Mouse (Mus musculus): ENCODE measurements at regions not wholly inside any gene's neighbourhood (a gene's known extent, or its start where the extent isn't known, plus 50 kb on each side); places are given as distances from the start of the nearest gene placed in this dataset.

DNA sequence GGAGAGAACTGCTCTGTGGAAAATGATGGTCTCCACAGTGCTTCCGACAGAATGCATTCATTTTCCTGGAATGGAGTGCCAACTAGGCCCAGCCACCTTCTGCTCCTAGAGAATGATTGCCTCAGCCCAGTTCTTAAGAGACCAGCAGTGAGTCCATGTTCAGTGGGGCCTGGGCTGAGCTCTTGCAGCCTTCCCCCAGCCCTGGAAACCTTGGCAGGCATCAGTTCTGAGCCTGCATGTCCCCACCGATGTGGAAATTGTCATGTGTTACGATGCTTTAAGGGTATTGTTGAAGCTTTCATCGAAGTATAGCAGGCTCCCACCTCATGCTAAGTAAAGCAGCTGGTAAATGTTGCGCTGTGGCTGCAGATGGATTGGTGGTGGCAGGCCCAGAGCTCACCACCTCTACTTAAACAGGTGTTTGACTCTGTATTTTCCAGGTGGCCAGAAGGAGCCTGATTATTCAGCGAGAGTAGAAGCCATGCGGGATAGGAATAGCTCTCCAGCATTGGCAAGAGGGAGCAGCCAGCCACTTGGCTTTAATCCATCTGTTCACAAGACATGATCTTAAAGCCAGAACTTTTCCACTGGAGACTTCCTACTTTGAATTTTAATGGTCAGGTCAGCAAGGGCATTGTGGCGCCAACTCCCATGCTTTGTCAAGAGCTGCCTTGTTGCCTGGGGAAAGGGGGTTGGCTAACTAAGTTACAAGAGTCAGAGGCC lies 437.5 kb downstream of the Meis1 start:
- no peak for DNase-seq (ENCODE audit: low spot score in 2 of 2)

DNA sequence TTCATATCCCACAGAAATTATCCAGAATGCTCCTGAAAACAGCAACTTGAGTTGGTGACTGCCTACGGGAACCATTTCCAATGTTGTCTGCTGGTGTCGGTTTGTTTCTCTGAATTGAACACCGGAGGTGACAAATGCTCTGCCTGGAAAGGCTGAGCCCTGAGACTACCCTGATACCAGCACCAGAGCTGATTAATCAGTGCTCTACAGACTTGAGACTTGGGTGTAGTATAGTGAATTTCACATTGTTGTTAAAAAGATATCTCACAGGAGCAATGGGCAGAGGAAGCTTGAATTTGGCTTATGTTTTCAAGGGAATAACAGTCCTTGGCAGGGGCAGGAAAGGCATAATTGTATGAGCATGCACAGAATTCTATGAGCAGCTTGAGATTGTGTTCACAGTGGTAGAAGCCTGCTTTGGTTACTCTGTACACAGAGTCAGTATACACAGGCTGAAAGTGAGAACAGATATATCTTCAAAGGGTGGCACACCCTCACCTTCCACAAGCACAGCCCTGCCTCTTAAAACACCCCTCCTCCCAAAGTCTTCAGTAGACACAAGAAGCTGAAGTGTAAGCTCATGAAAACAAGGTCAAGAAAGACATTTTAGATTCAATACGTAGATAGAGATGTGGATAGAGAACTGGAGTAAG lies 447.1 kb downstream of the Meis1 start:
- DNase-seq (ENCODE audit: low spot score in 2 of 2), result no peak

DNA sequence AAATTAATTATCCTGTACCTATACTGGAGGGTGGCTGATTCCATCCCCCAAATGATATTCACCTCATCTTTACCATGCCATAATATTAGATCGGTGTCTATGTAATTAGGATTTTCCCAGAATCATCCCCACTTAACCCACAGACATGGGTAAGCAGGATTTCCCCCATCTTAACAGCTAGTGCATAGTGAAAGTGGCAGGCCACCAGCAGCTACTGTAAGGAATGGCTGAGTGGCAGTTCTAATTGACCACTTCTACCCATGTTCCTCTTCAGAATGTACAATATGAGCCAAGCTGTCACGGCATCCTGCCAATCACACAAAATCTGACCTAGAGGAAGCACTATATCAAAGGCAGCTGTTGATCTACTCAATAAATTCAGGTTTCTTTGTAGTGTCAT lies 455.8 kb downstream of the Meis1 start:
- DNase-seq (ENCODE audit: low spot score in 2 of 2), result no peak

DNA sequence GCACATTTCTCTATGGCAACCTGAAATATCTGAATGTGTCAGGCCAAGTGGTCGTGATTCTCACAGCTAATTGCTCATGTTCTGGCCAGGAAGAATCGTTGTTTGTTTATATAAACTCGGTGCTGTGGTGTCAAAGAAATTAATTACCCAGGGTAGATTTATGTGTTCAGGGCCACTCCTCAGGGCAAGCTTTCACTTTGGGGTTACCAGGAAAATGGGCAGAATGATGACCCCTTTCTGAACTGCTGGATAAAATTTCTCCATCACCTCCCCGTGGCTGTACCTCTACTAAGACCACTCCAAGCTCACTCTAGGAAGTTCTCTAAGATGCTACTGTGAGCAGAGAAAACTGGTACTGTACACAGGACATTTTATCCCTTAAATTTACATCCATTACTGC lies 460.1 kb downstream of the Meis1 start:
- DNase-seq (ENCODE audit: low spot score in 2 of 2), result no peak

DNA sequence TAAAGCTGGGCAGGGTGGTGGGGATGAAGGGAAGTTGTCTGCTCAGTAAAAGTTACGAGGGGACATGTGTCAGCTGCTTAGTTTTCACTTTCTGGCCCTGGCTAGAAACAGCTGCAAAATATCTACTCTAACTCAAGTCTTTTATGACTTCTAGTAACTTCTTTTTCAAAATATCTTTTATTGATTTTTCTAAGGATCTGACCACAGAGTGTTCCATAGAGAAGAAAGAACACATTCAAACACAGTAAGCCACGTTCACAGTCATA lies 483.3 kb downstream of the Meis1 start:
- DNase-seq (ENCODE audit: low spot score in 2 of 2), result no peak

DNA sequence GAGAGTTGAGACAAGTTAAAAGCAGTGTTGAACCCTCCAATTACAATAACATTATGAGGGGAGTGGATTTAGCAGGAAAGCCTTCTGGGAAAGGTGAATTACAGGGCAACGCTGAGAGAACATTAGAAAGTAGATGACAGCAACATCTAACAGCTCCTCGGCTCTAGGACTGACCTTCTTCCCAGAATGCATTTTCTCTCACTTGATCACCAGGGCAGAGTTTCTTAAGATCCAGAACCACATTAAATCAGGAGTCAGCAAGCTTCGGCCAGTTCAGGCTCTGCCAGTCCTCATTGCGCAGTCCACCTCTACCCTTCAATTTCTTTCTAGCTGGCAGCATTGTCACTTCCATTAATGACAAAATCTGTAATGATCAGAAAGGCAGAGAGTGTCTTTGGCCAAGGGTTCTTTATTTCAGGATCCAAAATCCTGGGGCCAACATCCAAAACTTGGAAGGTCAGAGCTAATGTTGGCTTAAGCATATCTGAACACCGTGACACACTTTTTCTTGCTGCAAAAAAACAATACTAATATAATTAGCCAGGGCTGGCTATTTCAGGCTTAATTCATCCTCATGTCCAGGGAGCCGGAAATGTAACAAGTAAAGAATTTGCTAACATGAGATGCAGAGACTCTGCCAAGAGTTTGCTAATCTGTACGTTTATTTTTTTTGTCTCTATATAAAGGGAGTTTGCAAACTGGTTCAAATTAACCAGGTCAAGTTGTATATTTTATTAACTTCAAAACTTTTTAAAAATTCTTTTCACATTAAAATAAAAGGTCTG lies 483.8 kb downstream of the Meis1 start:
- DNase-seq (ENCODE audit: low spot score in 2 of 2), result no peak

DNA sequence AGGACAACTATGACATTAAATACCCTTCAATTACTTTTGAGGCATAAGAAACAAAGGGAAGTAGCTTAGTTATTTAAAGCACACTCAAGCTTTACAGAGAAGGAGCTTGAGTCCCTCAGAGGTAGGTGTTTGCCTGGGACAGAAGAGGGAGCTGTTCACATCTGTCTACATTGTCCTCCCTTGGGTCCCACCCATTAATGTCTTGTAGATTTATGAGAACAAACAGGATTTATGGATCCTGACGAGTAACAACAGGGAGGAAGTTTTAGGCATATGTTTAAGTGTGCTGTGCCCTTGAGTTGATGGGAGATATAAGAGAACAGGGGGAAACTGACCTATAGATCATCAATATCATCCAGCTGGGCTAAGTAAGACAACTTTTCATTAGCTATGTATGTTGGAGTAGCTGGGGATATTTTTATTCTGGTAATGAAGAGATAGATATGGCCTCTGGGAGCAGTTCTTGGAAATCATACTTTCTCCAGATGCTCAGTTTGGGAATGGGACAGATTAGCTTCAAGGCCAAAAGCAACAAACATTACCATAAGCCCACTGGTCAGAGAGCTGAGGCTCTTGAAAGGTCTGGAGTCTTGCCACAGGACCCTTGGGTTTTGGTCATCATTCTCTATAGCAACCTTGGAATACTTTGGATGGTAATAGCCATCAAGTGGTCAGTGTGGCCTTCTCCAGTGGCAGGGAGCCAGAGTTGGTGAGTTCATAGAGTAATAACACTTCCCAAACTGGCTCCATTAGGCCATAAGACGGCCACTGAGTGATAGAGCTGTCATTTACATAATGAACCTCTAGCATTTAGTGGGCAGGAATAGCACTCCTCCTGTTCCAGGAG lies 487.3 kb downstream of the Meis1 start:
- DNase-seq (ENCODE audit: low spot score in 2 of 2), result no peak

DNA sequence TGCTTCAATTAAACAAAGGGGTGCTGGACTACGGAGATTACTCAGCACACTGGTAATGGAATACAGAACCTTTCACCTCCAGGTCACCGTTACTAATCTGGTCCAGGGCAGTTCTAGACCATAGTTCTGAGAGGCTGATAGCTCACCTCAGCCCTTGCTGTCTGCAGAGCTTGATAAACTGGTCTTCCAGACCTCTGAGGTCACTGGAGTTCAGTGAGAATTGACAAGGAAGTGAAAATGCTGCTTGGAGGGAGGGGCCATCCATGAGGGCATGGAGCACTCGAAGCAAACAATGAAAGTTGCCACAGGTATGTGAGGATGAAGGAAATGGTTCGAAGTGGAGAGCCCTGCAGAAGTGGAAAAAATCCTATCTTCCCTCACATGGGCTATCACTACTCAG lies 490.2 kb downstream of the Meis1 start:
- peak in 1 of 2 experiments; percentile 56 for DNase-seq (ENCODE audit: low spot score in 2 of 2)

DNA sequence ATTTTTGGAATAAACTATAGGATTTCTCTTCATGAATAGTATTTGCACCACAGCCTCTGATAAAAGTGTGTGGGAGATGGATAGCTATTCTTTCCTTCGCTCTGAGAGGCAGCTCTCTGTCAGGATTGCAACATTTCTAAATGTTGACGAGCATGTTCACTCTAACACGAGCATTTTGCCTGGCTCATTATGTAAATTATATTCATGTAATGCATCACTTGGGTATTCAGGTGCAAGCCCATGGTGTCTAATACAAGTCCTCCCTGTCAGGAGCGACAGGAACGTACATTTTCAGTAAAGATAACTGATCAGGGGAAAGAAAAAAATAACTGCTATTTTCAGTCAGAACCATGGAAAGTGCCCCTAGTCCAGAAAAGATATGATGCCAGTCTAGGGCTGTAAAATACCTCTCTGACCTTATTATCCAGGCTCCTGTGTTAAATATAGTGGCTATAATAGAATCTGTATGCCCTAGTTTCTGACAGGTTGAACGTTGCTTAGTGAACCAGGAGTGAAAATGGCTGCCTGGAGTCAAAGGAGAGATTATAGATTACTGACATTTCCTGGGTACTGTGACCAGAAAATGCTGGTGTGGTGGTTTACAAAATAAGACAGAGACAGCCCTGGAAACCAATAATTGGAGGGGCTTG lies 523.6 kb downstream of the Meis1 start:
- no peak for DNase-seq (ENCODE audit: low spot score in 2 of 2)

DNA sequence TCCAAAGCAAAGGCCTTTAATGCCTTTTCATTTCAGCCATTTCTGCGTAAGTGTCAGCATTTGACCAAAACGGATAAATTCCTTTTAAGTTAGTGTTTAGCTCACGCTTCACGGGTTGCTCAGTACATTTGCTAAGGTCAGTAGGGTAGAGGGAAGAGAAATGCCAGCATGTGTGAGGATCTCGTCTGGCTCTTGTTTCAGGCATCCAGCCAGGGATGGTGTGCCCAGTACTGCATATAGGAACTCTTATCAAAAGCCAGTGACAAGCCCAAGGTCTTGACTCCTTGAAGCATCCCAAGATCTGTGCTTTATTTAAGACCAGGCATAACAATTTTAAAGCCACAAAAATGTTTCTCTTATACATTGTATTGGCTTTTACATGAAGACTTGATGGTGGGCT lies 524.8 kb downstream of the Meis1 start:
- no peak for DNase-seq (ENCODE audit: low spot score in 2 of 2)

DNA sequence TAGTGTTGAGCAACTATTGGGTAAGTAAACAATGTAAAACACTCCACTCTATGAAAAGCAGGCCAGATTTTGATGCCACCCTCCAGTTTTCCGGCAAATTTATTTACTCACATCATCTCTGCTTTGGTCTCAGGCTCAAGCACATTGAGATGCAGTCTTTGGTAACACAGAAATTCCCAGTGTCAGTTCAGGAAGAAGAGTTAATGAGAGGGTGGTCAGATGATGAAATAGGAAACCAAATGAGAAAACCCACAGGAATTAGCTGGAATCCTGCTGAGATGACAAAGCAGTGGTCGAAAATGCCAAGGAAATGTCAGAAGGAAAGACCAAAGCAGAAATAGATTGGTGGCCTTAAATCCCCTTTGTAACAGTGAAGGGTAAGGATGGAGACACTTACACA lies 525.7 kb downstream of the Meis1 start:
- no peak for DNase-seq (ENCODE audit: low spot score in 2 of 2)

DNA sequence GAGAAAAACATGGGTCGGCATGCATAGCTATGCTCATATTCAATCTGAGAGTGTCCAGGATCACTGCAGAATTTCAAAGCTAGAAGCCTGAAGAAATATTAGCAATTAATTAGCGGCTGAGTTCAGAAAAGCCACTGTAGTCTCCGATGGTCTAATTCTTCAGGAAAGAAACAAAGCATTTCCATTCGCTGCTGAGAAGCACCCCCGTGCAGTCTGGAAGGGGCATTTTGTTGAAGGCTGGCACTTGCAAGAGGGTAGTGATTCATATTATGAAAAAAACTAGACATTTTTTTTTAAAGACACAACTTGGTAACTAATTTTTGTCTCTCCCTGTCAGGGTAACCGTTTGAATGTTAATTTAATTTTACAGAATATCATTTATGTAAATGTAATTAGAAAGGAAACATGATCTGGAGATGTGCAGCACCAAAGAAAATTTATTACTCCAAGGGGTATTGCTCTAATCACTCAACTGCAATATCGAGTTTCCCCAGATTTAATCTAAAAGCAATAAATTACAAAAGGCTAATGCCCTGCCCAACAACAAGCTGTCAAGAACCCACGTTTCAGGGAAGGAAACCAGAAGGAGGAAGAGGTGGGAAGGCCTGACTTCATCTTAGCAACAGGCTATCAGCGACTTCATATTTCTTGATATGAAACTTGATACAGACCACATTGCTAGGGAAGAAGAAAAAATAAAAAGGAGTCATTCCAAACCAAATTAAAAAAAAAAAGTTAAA lies 529.1 kb downstream of the Meis1 start:
- DNase-seq (ENCODE audit: low spot score in 2 of 2), result no peak

DNA sequence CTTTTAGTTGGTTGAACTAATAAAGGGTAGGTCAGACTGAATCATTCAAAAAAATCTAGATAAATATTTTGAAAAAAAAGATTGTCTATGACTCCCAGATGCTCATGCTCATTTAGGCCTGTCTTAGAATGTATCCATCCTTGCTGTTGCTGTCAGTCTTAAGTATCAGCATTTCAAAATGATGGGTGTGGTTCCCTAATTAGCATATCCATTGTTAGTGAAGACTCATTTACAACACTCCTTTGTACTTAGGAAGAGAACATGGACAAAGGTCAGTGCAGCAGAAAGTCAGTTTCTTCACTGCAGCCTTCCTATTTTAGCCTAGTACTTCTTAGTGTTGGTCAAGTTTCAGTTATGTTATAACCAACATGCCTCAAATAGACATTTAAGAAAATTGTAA lies 525.2 kb upstream of the Etaa1 start:
- DNase-seq (ENCODE audit: low spot score in 2 of 2), result no peak

DNA sequence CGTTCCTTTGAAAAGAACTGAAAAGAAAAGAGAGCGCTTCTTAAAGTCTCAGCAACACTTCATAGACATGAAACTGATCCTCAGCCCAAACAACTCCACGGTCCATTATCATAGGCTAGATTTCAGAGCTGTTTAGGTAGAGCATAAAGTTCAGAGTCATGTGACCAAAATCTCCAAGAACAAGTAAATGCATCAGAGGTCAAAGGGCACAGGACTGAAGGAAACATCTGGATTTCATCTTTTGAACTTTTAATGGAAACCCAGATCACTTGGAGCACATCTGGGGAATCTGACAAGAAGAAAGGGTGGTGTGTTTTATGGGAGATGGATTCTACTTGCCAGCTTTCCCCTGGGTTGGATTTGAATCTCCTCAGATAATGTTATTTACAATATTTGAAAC lies 497.6 kb upstream of the Etaa1 start:
- DNase-seq (ENCODE audit: low spot score in 2 of 2), result no peak

DNA sequence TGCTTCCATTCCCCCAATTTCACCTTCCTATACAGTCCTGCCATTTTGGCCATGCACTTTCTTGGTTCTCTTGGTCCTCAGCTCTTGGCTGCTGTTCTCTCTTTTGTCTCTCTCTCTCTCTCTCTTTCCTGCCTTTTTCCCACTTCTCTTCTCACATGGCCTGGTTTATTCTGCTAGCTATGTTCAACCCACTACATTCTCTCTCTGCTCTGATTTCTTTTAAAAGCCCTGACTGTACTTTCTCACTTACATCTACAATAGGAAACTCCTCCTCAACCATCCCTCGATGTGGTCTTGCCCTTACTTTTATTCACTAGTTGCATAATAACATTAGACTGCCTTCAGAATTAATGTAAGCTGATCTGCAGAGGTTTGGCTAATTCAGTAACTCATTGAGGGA lies 495.2 kb upstream of the Etaa1 start:
- no peak for DNase-seq (ENCODE audit: low spot score in 2 of 2)

DNA sequence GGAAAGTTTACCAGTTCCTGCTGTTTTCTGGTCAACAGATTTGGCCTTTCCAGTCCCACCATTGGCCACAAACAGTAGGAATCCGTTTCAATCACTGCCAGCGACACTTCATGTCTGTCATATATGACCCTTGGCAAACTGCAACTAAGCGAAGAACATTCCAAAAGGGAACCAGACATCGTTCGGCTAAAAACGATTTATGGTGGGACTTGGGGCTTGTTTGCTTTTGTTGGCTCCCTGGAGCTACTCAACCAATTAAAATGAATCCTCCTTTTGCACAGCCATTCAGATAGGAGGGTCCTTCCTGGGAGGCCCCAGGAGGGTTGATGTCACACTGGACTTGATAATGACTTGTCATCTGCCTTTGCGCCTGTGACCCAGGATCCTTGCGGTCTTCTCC lies 490.9 kb upstream of the Etaa1 start:
- no peak for DNase-seq (ENCODE audit: low spot score in 2 of 2)

DNA sequence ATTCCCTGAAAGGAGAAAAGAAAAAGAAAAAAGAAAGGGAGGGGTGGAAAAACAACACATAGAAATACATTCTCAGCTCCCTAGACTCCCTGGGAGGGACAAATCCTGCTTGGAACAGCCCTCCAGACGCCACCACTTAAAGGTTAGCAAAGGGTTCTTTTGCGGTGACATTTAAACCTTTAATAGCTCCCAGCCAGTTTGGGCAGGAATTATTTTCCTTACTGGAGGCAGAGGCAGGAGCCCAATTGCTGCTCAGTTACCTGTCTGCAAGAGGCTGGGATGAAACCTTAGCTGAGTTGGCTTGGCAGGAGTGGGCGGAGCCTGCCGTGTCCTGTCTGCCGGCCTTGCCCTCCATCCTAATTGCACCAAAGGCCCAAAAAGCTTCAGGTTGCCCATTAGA lies 490.4 kb upstream of the Etaa1 start:
- DNase-seq (ENCODE audit: low spot score in 2 of 2), result no peak

DNA sequence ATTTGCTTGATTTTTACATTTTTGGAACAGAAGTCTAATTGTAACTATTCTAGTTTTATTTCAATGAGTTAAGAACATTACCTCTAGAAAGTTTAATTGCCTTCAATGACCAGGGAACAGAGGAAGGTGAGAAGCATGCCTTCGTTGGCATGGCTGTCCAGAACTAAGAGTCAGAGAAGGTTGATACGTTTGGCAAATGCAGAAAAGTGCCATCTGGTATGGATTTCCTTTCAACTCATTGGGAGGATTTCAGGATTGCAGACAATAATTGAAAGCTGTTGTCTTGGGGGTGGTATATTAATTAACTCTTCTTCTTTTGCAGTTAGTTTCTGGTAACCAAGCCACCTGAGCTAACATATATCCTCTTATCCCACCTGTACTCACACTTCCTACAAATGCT lies 489.5 kb upstream of the Etaa1 start:
- no peak for DNase-seq (ENCODE audit: low spot score in 2 of 2)

DNA sequence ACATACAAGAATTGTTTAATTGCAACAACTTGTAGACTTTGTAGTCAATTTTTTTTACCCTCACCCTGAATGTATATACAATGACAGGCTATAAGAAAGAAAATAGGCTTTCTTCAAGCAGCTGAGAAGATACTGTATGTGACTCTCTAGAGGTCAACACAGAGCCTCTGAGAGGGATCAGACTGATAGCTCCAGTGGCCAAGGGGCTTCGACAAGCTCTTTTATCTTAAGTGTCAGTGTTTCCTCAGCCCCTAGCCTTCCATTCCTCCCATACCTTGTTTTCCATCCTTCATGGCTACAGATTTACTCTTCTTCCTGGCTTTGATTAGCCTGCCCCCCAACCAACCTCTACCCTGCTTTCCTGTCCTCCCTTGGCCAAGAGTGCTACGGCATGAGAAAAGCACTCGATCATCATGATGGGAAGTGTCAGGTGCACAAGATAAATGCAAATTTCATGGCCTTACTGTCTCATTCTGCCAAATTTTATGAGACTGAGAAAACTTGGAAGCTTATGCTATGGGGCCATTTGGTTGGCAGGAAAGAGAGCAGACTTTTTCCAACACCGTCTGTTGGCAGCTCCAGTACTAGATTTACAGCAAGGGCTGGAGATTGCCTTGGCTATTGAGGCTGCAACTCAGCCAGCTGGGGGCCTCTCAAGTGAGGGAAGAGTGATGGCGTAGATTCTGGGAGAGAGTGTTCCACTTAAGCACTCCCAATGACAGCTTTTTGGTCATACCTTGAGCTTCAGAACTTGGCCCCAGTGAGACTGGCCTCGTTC lies 484.3 kb upstream of the Etaa1 start:
- peak in 1 of 2 experiments; percentile 4 for DNase-seq (ENCODE audit: low spot score in 2 of 2)

DNA sequence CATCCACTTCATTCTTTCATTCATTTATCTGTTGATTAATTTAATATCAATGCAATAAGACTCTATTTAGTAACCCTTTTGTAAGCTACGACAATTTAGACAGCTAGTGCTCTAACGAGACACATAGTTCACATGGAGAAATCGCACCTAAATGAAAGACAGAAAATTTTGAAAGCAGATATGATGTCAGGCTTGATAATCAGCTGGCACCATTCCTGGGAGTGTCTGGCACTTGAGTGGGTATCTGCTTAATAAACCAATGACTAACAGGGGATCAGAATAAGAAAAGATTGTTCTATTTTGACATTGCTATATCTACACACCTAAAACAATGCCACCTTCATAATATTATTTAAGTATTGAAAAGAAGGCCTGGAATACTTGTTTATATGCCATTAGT lies 467.4 kb upstream of the Etaa1 start:
- no peak for DNase-seq (ENCODE audit: low spot score in 2 of 2)

All from urinary bladder, adult 18-20 months (tissue).